ENCODE assay signal across 9 mouse cellular contexts in the genomic region with DNA sequence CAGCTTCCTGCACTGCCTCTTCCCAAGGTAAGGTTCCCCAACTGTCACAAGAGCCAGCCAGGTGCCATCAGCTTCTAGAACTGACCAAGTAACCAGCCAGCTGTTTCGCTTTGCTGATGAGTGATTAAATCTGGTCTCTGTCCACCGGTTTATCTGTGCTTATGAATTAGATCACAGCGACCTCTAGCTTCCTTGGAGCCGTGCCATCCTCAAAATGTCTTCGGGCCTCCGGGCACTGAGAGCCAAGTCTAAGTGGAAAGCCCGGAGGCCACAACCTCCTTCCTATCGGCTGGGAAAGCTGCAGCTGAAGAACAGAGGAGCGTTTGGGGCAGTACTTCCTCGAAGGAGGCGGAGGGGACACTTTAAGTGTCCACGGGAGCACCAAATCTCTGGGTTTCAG.
DNase-seq lines count a peak whose midpoint lies in the region; ATAC-seq and TF ChIP-seq lines count a peak whose summit lies in the region.
"Had no signal": no experiment of that assay in that cellular context is flagged by ENCODE, and none has a peak within 500 bp of the region (broad histone marks: within the 10 kb centered on the region; RNA-seq: fewer than 3 reads in every experiment).

No protein-coding gene starts in this region.

- DNase-seq in layer of hippocampus, adult 2 months (ENCODE audit: low spot score in 2 of 2): no peak
- no peak for DNase-seq in layer of hippocampus, adult 8-10 months (ENCODE audit: low spot score in 2 of 2)
- DNase-seq in gastrocnemius, postnatal 14 days: peak; percentile 69
- DNase-seq in kidney, adult 8-10 months: peak; percentile 36 to 66
- DNase-seq in frontal cortex, postnatal 36 days (ENCODE audit: low spot score in 2 of 2): no peak
- no peak for DNase-seq in frontal cortex, adult 2 months (ENCODE audit: extremely low spot score in 1 of 2, low spot score in 1 of 2)

- no peaks in the 10 kb centered on the region for H3K27me3 ChIP-seq in testis, adult 2 months (ENCODE audit: control insufficient read depth, insufficient read depth, low read length)

- H3K4me1 ChIP-seq in testis, adult 2 months (ENCODE audit: control insufficient read depth, insufficient read depth, low read length): no peaks in the 10 kb centered on the region; the same call in 1 of the 2 replicates

- intact Hi-C loops in gastrocnemius, postnatal 14 days (cut with DNase I; ENCODE audit: low total_unique reads): no loop called here

- no peak overlapping the region for H3K27ac ChIP-seq in layer of hippocampus, adult 2 months
- H3K27ac ChIP-seq in testis, adult 2 months (ENCODE audit: control insufficient read depth, insufficient read depth, low read depth, low read length): peak overlapping the region; percentile 58; the same call in 1 of the 2 replicates
- H3K27ac ChIP-seq: macrophage had no signal

- H3K36me3 ChIP-seq in testis, adult 2 months (ENCODE audit: control insufficient read depth, insufficient read depth, low read length): no peaks in the 10 kb centered on the region; the same call in 1 of the 2 replicates

- TF ChIP-seq CTCF in layer of hippocampus, adult 2 months (conservative IDR thresholded peaks at IDR 0.05): peak; percentile 36
- TF ChIP-seq CTCF in testis, adult 2 months (IDR thresholded peaks at IDR 0.05; ENCODE audit: control insufficient read depth, insufficient read depth, insufficient replicate concordance, low read depth, low read length): no peak

- no peak for ATAC-seq in activated CD4-positive, CD25-positive, alpha-beta regulatory T cell, adult 4 months

- no peak for TF ChIP-seq POLR2A in testis, adult 2 months (IDR thresholded peaks at IDR 0.05; ENCODE audit: control insufficient read depth, low read depth, low read length)

- no peak overlapping the region for H3K4me3 ChIP-seq in layer of hippocampus, adult 2 months
- H3K4me3 ChIP-seq in testis, adult 2 months (ENCODE audit: control insufficient read depth, low read depth, low read length): no peak overlapping the region

Comparison
In these comparisons a context has a peak if more than half of its experiments do, and no peak if none do; other contexts are left out.
1. DNase-seq: peak in gastrocnemius, postnatal 14 days (single experiment) and kidney, adult 8-10 months (2 of 2); none in layer of hippocampus, adult 2 months (0 of 2), layer of hippocampus, adult 8-10 months (0 of 2), frontal cortex, postnatal 36 days (0 of 2) and frontal cortex, adult 2 months (0 of 2).